Mouse (Mus musculus) cerebellum, postnatal 25 days (tissue): ENCODE results near the gene Nfe2.

ENCODE experiments used
- DNase-seq, 2 experiments: peaks; one replicate each; pipeline ENCODE4 v3.0.0; 2021; ENCODE audit warnings: mixed read lengths in 2 of 2

Nfe2 gene

GRCm38 (mm10) chr15:103257790-103258728, at the start of gene Nfe2:
Nfe2 (minus strand) TSS chr15:103258403.
- DNase-seq, result peak in 1 of 2 experiments; percentile 33

- peak; percentile 91 to 93 for DNase-seq
Measured at GRCm38 (mm10) chr15:103307125-103307524, 48.9 kb upstream of the Nfe2 start.

- peak in 1 of 2 experiments; percentile 28 for DNase-seq
Measured at GRCm38 (mm10) chr15:103305792-103306645, 47.8 kb upstream of the Nfe2 start.

GRCm38 (mm10) chr15:103305070-103305678, 47.0 kb upstream of the Nfe2 start:
- DNase-seq, result peak; percentile 96 to 99

- DNase-seq, result no peak
Measured at GRCm38 (mm10) chr15:103304616-103304969, 46.4 kb upstream of the Nfe2 start.

- DNase-seq, result peak in 1 of 2 experiments; percentile 44
Measured at GRCm38 (mm10) chr15:103303916-103304615, 45.9 kb upstream of the Nfe2 start.

GRCm38 (mm10) chr15:103302341-103303021, 44.3 kb upstream of the Nfe2 start:
- no peak for DNase-seq

GRCm38 (mm10) chr15:103301547-103302340, 43.5 kb upstream of the Nfe2 start:
- DNase-seq, result no peak

- DNase-seq, result no peak
Measured at GRCm38 (mm10) chr15:103301046-103301445, 42.8 kb upstream of the Nfe2 start.

GRCm38 (mm10) chr15:103300560-103300959, 42.4 kb upstream of the Nfe2 start:
- DNase-seq, result no peak

GRCm38 (mm10) chr15:103300067-103300471, 41.9 kb upstream of the Nfe2 start:
- DNase-seq, result peak; percentile 68 to 74

GRCm38 (mm10) chr15:103299644-103300043, 41.4 kb upstream of the Nfe2 start:
- peak; percentile 26 to 37 for DNase-seq

- DNase-seq, result no peak
Measured at GRCm38 (mm10) chr15:103298861-103299616, 40.8 kb upstream of the Nfe2 start.

- no peak for DNase-seq
Measured at GRCm38 (mm10) chr15:103298026-103298425, 39.8 kb upstream of the Nfe2 start.

GRCm38 (mm10) chr15:103297313-103297712, 39.1 kb upstream of the Nfe2 start:
- DNase-seq, result no peak

- DNase-seq, result no peak
Measured at GRCm38 (mm10) chr15:103295851-103296250, 37.6 kb upstream of the Nfe2 start.

GRCm38 (mm10) chr15:103294649-103295048, 36.4 kb upstream of the Nfe2 start:
- DNase-seq, result no peak

GRCm38 (mm10) chr15:103293375-103293774, 35.2 kb upstream of the Nfe2 start:
- DNase-seq, result no peak

GRCm38 (mm10) chr15:103292673-103293345, 34.6 kb upstream of the Nfe2 start:
- DNase-seq, result no peak

GRCm38 (mm10) chr15:103290843-103291242, 32.6 kb upstream of the Nfe2 start:
- DNase-seq, result no peak
